Mouse (Mus musculus): ENCODE results near the gene Pagr1b. TPM values are rescaled to one million over a fixed set of nuclear protein-coding genes. Genes with fewer than 3 reads are reported as not detected.

Pagr1b gene
- total RNA-seq, 4 experiments from 2014 or later: 1.5 TPM; not detected in 3

DNA sequence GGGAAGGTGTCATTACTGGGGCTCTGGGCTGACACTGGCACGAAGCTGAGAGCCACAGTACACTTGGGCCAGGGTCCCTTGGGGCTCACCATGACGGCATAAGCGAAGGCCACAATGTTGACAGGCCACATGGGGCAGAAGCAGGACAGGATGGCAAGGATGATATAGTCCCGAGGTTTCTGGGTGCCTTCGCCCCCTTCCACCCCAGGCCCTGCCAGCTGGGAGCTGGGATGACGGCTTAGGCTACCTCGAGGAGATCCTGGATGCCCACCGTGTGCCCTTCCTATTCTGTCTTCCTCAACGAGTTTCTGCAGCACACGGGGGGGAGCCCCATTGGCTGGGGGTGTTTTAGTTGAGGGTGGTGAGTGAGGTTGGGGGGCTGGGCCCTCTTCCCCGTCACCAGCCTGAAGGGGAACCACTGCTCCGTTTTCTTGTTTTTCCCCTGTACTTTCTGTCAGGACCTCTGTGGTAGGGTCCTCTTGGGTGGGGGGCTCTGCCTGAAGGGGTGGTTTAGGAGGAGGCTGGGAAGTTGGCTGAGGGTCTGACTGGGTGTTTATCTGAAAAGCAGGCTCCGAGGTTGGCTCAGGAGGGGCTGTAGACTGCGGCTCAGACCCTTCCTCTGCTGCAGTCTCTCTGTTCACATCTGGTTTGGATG lies 3.1 kb upstream of the Pagr1b start:
- DNase-seq: no peak

DNA sequence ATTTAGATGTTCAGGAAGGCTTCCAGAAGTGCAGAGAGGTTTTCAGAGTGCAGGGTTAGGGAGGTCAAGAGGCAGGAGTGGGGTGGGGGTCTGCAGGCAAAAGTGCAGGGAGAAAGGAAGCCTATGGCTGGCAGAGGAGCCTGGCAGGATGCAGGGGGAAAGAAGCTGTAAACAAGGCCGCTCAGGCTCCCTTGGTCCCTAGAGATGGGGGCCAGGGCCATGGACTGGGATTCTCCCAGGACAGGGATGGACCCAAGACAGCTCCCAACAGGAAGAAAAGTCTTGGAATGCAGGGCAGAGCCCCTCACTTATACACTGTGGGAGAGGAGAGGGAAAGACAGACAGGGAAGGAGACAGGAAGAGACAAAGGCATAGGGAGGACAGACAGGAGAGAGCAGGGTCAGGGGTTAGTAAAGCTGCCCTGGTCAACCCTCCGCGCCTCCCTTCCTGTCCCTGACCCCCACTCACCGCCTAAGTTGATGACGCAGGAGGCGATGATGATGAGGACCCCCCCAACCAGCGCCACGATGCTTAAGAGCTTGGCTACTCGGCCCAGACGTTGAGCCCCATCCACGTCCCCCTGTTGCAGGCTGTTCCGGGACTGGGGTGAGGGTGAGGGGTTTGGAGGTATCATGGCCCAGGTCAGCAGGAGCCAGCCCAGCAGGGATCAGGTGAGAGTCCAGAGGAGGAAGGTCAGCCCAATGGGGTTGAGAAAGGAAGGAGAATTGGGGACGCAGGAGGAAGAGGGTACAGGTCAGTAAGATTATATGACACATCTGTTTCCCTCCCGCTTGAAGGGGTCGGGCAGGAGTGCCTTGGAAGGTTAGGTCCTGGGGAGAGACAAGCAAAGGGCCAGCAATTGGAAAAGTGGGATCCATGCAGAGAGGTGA lies 2.4 kb upstream of the Pagr1b start:
- peak; percentile 30 for DNase-seq

DNA sequence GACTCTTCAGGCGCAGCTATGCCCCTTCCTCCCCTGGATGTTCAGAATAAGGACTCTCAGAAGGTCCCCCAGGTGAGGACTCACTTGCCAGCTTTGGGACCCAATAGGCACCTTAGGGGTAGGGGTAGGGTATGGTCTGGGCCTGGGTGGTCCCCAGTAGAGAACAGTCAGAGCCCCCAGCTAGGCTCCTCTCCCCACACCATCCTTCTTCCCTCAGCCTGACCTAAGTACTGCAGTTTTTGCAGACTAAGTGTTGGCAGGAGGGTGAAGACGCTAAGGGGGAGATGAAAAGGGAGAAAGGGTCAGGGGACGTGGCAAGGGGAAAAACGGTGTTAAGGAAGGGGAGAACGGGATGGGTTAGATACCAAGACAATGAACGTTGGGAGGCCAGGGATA lies 1.7 kb upstream of the Pagr1b start:
- DNase-seq: no peak

DNA sequence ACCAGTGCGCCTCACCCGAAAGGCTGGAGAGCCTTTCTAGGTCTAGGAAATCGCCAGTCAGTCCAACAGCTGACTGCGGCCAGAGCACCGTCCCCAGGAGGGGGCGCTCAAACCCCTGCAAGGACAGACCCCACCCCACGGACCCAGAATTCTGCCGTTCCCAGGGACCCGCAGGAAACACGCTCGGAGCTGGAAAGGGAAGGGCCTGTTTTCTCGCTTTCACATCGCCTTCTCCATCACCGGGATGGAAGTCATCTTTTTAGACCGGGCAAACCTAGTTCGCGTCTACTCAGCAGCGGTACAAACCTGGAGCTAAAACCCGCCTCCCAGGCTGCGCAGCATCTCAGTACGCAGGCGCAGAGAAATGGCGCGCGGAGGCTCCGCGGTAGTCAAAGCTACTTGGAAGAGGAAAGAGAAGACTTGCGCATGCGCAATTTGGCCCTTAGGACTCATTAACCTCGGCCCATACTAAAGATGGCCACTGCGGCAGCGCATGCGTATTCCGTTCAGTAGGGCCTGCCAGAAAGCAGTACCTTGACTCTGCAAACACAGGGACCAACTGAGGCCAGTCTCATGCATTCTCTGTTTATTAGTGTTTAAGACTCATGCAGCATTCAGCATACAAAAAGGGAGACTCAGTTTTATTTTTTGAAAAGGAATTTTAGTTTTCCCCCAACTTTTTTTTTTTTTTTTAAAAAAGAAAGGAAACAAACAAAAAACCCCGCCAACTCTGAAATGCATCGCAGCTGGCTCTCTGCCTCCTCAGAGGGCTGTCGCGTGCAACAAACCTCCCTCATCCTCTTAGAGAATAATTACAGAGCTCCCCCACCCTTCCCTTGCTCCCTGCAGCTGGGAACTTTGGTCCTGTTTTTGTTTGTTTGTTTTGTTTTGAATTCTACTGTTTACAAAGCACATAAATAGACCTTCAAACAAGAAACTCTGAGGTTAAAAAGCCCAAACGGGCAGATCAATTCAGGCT lies 976 bp upstream of the Pagr1b start, which contains the start of gene Pagr1a:
Pagr1a (minus strand) TSS at position 382 of the 979 bp plus-strand sequence.
- DNase-seq: peak; percentile 96

DNA sequence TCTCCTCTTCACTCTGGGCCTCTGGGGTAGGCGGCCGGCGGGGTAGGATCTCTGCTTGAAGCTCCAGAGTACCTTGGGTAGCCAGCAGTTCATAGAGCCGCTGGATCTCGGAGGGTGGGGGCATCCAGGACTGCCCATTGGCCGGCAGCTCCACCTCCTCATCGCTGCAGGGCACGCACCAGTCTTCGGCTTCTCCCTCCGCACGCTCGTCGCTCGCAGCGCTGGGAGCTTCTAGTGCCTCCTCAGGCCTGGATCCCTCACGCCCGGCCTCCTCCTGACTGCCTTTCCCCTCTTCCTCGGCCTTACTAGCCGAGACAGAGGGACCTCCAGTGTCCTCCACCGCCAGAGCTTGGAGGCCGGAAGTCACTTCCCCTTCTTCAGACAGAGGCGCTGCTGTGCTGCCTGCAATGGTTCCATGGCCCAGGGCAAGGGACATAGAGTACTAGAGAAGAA lies 228 bp upstream of the Pagr1b start:
- no peak for DNase-seq

DNA sequence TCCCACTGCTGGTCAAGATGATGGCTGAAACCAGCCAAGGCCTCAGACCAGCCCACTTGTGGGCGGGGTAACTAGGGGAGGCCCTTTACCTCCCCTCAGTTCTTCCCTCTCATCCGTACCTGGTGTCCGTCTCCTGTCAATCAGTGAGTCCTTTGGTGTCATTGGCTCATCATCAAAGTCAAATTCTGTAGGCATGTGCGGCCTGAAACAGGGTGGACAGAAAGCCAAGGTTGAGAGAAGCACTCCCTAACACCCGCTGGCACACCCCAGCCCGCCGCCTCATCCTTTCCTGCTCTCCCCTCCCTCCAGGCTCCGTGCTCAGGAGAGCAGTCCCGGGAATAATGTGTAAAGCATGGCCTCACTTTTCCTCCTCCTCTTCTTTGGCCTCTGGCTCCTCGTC lies 203 bp downstream of the Pagr1b start:
- DNase-seq: peak; percentile 70

DNA sequence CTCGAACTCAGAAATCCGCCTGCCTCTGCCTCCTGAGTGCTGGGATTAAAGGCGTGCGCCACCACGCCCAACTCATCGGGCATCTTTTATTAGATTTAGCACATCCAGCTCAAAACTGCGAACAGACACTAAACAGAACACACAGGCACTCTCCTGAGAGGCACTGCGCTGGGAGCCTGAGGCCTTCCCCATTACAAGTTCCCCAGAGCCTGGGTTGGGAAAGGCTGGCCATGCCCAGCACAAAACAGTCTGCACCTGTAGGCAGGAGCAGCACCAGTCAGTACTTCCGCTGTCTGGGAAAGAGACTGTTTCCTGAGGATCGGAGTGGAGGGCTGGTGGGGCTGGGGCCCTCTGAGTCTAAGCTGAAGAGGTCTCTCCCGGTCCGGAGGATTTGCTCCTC lies 1.3 kb downstream of the Pagr1b start:
- DNase-seq: no peak

DNA sequence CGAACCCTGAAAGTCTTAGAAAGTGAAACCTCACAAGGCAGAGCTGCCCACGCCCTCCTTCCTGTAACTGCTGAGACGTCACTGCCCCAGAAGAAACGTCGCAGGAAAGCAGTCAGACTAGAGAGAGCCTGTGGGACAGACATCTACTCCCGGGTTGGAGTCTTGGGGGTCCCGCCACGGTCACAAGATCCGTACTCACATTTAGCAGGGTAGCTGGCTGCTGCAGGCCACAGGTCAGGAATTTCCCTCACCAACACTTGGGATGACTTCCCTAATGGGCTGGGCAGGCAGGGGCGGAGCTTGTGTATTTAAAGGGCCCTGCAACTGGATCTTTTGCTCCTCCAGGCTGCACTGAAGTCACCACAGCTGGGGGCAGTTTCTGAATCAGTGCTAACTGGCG lies 2.0 kb downstream of the Pagr1b start, which contains the start of gene Mvp:
Mvp (minus strand) TSS at position 302 of the 400 bp plus-strand sequence.
- DNase-seq: peak; percentile 75

DNA sequence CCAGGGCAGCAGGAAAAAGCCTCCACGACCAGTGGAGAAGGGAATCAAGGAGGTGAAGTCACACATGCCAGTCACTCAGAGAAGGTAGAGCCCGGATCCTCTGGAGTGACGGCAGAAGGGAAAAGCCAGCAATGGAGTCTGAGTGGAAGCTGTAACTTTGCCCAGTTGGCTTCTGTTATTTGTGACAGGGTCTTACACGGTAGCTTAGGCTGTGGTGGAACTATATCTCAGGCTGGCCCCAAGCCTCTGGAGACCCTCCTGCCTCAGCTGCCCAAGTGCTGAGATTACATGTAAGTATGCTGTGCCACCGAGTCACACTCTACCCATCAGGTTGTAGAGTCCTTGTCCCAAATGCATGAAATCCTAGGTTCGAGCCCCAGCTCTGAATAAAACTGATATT lies 2.9 kb downstream of the Pagr1b start:
- DNase-seq: no peak

DNA sequence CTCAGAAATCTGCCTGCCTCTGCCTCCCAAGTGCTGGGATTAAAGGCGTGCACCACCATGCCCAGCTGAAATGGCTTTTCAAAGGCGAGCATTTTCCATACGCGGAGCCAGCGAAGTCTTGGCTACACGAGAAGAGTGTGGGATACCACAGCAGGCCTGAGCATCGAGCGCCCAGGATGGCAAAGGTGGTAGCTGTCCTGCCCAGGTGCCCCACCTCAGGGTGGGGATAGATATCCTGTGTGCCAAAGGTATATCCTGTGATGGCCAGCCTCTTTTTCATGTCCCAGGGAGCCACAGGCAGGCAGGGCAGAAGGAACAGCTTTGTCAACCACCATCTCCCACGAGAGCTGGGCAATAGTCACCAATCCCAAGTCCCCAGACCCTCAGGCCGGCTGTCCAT lies 3.4 kb downstream of the Pagr1b start:
- DNase-seq: no peak

DNA sequence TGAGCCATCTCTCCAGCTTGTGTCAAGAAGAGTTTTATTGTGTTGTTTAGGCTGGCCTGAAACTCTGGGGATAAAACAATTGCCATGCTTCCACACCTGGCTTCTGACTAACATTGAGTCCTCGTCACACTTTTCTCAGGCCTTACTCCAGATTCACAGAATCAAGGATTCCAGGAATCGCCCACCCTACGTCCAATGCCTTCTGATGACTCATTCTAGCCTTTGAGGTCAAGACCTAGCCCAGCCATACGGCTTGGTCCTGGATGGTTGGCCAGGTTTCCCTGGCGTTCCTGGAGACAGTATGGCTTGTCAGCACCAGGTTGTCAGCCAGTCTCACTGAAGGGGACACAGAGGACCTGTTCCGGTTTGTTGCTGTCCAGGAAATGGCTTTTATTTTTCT lies 3.9 kb downstream of the Pagr1b start:
- DNase-seq: no peak

DNA sequence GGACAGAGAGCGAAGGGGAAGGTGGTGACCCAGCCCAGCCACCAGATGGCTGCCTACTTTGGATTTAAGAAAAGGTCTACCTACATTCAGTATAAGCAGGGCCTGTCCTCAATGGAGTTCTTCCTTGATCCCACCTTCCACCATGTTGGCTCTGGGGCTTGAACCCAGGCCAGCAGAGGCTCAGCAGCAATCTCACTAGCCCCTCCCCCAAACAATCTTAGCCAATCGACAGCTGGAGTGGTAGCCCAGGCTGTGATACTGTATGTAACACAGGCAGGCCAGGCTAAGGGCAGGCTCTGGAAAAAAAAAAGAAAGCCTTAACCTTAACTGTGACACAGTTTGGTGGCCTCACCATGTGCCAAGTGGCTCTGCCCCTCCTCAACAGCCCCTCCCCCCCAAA lies 4.6 kb downstream of the Pagr1b start:
- DNase-seq: no peak

DNA sequence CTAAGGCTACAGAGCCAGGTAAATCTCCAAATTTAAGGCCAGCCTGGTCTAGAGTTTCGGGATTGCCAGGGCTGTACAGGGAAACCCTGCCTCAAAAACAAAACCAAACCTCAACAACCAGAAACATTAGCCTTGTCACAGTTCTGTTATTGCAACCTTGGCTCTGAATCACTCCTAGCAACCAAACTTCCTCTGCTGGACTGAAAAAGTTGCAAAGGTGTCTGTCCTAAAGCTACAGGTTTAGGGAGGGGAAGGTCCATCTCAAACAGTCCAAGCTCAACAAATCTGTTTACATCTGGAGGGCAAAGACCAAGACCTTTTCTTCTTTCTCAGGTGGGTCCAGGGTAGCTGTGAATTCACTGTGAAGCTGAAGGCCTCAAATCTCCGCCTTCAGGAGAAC lies 5.2 kb downstream of the Pagr1b start:
- no peak for DNase-seq

DNA sequence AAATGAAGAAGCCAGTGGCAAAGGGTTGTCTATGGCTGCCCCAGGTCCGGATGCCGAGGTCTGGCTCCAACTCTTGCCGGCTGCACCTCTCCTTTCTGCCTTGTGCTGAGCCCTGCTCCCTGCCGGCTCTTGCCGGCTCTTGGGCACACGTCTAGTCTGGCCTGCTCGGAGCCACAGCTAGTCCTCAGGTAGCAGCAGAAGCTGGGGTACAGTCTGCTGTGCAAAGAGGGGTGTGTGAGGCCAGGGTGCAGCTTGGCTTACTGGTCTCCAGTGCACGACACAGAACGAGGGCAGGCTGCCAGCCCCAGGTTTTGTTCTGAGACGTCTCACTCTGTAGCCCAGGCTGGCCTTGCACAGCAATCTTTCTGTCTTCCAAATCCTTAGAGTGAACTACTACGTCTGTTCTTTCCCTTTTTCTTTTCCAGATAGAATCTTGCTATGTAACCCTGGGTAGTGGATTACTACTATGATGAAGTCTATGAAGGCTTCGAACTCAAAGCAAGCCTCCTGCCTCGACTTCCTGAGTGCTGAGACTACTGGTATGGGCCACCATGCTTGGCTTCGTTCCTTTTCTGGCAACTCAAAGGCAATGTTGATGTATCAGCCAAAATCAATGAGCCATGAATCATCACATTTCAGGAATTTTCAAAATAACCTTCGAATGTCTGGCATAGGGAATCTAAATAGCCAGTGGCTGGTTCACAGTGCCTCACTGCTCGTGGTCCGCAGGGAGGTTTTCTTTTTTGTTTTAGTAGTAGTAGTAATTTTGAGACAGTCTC lies 6.8 kb downstream of the Pagr1b start:
- no peak for DNase-seq

DNA sequence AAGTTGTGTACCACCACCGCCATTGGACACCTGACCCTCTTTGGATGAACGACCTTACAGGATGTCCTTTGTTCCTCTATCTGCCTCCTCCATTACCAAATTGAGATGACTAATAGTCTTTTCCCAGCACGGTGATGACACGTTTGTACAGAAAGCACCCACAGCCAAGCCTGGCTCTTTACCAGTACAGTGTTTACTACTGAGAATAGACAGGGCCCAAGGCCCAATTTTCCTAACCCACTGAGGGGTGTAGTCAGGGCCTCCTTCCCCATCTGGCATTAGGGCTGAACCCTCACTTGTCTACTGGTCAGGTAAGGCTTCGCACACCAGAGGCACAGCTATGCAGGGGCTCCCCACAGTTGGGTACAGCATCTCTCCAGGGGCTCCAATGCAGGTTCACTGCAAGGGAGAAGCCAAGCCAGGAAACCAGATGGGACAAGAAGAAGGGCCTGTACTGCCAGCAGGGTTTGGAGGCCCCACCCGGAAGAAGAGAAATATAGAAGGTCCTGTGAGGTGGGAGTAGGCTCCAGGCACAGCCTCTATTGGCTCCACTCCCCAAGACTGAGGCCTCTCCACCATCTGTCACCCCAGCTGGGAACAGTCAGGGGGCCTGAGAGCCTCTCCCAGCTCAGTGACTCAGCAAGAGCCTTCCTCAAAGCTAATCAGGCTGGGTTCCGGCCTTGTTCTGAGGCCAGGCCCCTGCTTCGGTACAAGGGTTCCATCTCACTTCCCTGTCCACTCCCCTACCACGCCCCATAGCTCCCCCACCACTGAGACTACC lies 7.9 kb downstream of the Pagr1b start:
- peak; percentile 66 for DNase-seq

DNA sequence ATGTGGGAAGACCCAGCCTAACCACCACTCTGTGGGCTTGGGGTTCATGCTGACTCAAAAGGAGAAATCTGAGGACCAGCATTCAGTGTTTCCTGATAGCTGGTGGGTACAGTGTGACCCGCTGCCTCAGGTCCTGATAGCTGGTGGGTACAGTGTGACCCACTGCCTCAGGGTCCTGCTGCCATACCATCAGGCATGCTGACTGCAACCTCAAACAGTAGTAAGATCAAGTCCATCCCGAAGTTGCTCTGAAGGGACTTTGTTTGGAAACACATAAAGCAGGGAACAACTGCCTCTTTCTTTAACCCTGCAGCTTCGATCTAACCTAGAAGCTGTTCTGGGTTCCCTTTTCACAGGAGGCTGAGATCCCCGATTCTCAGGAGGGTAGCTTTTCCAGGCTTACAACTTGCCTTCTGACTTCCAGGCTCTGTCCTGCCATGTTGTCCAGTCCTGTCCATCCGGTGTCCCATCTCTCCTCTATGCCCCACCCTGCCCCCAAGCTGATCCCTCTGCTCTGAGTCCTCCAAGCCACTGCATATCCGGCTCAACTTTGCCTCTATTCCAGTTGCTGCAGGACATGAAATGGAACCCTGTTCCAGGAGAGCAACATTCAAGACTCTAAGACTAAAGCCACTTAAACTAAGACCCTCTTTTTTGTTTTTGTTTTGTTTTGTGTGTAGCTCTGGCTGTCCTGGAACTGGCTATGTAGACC lies 8.8 kb downstream of the Pagr1b start:
- no peak for DNase-seq

DNA sequence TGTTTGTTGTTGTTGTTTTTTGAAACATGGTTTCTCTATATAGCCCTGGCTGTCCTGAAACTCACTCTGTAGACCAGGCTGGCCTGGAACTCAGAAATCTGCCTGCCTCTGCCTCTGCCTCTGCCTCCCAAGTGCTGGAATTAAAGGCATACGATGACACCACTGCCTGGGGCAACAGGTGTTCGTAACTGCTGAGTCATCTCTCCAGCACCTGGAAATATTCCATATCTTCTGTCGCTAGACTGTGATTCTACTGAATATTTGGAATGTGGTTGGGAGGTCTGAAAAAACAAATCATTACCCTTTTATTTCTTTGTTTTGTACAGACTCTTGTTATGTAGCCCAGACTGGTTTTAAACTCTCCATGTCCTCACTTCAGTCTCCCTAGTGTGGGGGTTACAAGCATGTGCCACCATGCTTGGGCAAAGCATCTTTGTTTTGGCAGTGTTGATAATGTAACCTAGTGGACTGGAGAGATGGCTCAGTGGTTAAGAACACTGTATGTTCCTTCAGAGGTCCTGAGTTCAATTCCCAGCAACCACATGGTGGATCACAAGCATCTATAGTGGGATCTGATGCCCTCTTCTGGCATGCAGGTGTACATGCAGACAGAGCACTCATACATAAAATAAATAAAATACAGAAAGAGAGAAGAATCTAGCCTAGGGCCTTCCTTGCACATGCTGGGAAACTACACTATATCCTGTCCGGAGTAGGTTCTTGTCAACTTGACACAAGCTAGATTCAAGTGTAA lies 12.0 kb downstream of the Pagr1b start:
- no peak for DNase-seq

DNA sequence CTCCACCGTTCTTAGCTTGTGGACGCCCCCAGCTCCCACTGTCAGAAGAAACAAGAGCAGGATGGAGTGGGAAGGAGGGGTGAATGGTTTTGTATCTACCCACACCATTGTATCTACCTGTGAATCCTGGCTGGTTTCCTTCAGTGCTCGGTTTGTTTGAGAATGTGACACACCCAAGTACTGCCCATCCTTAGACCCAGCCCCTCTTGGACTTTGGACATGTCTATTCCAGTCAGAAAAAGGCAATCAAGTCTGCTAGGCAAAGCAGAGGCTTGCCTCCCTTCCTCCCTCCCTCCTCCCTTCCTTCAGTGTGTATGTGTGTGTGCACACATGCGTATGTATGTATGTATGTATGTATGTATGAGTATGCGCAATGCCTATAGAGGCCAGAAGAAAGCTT lies 12.7 kb downstream of the Pagr1b start:
- DNase-seq: no peak

DNA sequence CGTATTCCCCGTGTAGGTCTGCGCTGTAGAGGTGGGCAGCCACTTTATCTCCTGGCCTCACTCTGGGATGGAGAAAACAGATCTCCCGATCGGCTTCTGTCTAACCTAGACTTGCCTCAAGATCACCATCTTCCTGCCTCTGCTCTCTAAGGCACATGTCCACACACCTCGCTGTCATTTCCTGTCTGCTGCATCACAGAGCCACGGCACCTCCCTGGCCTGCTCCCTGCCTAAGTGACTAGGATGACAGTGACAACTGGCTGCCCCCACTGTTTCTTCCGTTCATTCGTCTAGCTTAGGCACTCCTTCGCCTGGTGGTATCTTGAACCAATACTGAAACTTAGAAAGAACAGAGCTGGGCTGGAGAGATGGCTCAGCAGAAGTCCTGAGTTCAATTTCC lies 16.7 kb downstream of the Pagr1b start:
- DNase-seq: no peak

Data from adrenal gland, adult 8-10 months (tissue).